Mouse (Mus musculus) lung, adult 2 months (tissue): ENCODE data around the gene Nelfe.

Source experiments
- CTCF ChIP-seq: fragments of 200-500 bp; IDR thresholded peaks from 2 replicates; pipeline ENCODE4 v1.5.1; 2011; ENCODE audit warnings: mild to moderate bottlenecking, low read length, control low read depth; ENCODE audit not compliant: insufficient read depth
- POLR2A ChIP-seq: fragments of 200-500 bp; IDR thresholded peaks from 2 replicates; pipeline ENCODE4 v1.6.1; 2011; ENCODE audit warnings: low read depth, mild to moderate bottlenecking, control low read depth, low read length, borderline replicate concordance; ENCODE audit errors: extremely low read depth

- TF ChIP-seq POLR2A (no peak), CTCF (no peak)
These were observed 9.4 kb upstream of the Nelfe start for GRCm38 (mm10) chr17:34840736-34841307.
